Mouse (Mus musculus) stomach, embryonic 14.5 days (tissue): ENCODE measurements at regions not wholly inside any gene's neighbourhood (a gene's known extent, or its start where the extent isn't known, plus 50 kb on each side); places are given as distances from the start of the nearest gene placed in this dataset.

ENCODE experiments used
- ATAC-seq: fragments of 200-750 bp; cut with Nextera tagmentation; 2 replicates; pipeline ENCODE4 v1.8.0; 2017; ENCODE audit warnings: low read depth, moderate TSS enrichment; ENCODE audit not compliant: insufficient number of reproducible peaks, insufficient read depth, low FRiP score
- H3K27ac ChIP-seq: fragments of 300-500 bp; sonication (generic); 2 replicates; pipeline ENCODE4 v1.5.1; 2014; ENCODE audit warnings: mild to moderate bottlenecking, low read length, moderate library complexity, mixed read lengths
- H3K27me3 ChIP-seq: fragments of 300-500 bp; sonication (generic); 2 replicates; pipeline ENCODE4 v1.6.1; 2014; ENCODE audit warnings: low read length, control low read depth, mixed read lengths; ENCODE audit not compliant: control insufficient read depth, insufficient read depth
- H3K36me3 ChIP-seq: fragments of 300-500 bp; sonication (generic); 2 replicates; pipeline ENCODE4 v1.6.1; 2014; ENCODE audit warnings: mild to moderate bottlenecking, control low read depth, low read length, moderate library complexity, mixed read lengths; ENCODE audit not compliant: control insufficient read depth, insufficient read depth
- H3K4me1 ChIP-seq: fragments of 300-500 bp; sonication (generic); 2 replicates; pipeline ENCODE4 v1.6.1; 2014; ENCODE audit warnings: low read length, control low read depth, mixed read lengths; ENCODE audit not compliant: control insufficient read depth, insufficient read depth
- H3K4me2 ChIP-seq: fragments of 300-500 bp; sonication (generic); replicated peaks from 2 replicates; pipeline ENCODE4 v1.6.1; 2014; ENCODE audit warnings: low read depth, low read length, control low read depth
- H3K4me3 ChIP-seq: fragments of 300-500 bp; sonication (generic); 2 replicates; pipeline ENCODE4 v1.5.1; 2014; ENCODE audit warnings: low read depth, low read length, control low read depth
- H3K9ac ChIP-seq: fragments of 300-500 bp; sonication (generic); replicated peaks from 2 replicates; pipeline ENCODE4 v1.6.1; 2014; ENCODE audit warnings: low read depth, mild to moderate bottlenecking, control low read depth, low read length, moderate library complexity, mixed read lengths
- H3K9me3 ChIP-seq: fragments of 300-500 bp; sonication (generic); 2 replicates; pipeline ENCODE4 v1.6.1; 2016; ENCODE audit warnings: low read depth, low read length, control low read depth; ENCODE audit not compliant: control insufficient read depth
- WGBS: fragments of 180-500 bp; shearing (Covaris S2); extraction: QIAGEN DNeasy Blood & Tissue Kit; methylation state at CpG from one replicate; pipeline ENCODE4 v1.1.7; 2014; 5-methylcytosine and 5-hydroxymethylcytosine counted together

DNA sequence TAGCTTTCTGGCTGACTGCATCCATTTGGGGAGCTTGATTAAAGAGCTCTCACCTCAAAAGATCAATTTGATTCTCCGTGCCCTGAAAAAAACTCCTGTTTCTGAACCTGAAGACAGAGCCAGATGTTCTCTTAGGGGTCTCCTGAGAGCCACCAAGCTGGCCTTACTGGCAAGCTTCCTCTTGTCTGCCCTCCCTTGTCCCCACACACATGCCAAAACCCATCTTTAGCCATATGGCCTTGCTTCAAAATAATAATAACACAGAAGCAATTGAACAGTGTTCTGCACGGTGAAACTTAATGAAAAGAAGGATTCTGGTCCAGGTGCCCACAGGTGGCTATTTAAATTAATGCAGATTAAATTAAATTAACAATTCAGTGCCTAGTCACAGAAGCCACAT, 107.1 kb upstream of the Ces5a start:
- Histone ChIP-seq H3K9ac (no peak overlapping the region), H3K27me3 (0 out of 2 replicates have a peak, but pooled peaks cover 3% of the 10 kb centered on the region), H3K4me3 (no peak overlapping the region), H3K4me1 (no peaks in the 10 kb centered on the region), H3K4me2 (no peak overlapping the region), H3K36me3 (no peaks in the 10 kb centered on the region), H3K27ac (no peak overlapping the region), H3K9me3 (no peaks in the 10 kb centered on the region)
- ATAC-seq = no peak
- 76% methylated on average over 2 of the region's 2 CpGs for WGBS

DNA sequence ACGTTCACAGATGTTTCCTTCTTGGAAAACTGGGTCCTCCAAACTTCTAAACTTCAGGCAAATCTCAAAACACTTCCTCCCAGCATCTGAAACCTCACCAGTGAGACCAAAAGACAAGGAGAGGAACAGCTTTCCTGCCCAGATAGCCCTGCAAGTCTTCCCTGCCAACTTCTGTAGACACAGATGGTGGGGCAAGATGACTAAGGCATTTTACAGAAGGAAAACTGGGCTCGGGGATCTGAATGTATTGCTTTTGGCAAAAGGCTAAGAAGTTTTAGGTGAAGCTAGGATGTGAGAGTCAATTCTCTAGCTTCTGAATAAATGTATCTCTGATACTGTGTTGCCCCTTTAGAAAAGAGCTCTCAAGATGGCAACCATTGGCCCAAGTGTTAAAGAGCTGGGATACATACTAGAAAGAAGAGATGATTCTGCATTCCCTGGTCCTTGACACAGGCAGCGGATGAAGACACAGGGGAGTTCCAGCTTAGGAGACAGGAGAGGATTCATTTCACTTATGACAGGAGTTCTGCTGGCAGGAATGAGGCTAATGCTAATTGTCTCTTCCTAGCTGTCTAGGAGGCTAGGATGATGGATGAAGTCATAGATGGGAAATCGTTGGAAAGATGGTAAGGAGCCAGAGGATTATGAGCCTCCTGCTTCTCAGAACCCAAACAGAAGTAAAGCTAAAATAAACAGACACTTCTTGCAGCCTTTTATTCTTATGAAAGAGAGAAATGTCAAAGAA, 108.0 kb upstream of the Ces5a start:
- Histone ChIP-seq H3K9ac (no peak overlapping the region), H3K27ac (no peak overlapping the region), H3K4me2 (no peak overlapping the region), H3K9me3 (no peaks in the 10 kb centered on the region), H3K36me3 (no peaks in the 10 kb centered on the region), H3K4me3 (no peak overlapping the region), H3K4me1 (no peaks in the 10 kb centered on the region), H3K27me3 (0 out of 2 replicates have a peak, but pooled peaks cover 3% of the 10 kb centered on the region)
- WGBS = 67% methylated on average over 4 of the region's 4 CpGs
- ATAC-seq = no peak

DNA sequence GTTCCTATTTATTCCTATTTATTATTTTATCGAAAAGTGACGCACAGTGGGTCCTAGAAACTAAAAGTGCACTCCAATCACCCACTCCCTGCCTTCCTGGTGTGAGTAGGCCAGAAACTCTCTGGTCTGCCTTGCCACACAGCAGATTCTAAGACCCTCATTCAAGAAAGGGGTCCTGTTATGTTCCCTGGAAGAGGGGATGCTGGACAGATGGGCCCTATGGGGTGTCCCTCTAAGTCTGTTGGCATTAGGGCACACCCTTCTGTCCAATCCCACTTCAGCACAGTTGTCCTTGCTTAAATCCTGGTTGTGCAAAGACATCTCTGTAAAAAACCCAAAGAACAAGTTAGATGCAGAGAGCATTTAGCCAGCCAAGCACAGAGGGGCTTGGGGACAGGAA, 117.8 kb upstream of the Ces5a start:
- H3K27ac ChIP-seq = no peak overlapping the region
- no peak overlapping the region for H3K9ac ChIP-seq
- no peaks in the 10 kb centered on the region for H3K4me1 ChIP-seq
- no peak for ATAC-seq
- no peak overlapping the region for H3K4me2 ChIP-seq
- WGBS = 94% methylated on average over 2 of the region's 2 CpGs
- no peaks in the 10 kb centered on the region for H3K36me3 ChIP-seq
- H3K9me3 ChIP-seq = no peaks in the 10 kb centered on the region
- no peak overlapping the region for H3K4me3 ChIP-seq
- H3K27me3 ChIP-seq = no peaks in the 10 kb centered on the region

DNA sequence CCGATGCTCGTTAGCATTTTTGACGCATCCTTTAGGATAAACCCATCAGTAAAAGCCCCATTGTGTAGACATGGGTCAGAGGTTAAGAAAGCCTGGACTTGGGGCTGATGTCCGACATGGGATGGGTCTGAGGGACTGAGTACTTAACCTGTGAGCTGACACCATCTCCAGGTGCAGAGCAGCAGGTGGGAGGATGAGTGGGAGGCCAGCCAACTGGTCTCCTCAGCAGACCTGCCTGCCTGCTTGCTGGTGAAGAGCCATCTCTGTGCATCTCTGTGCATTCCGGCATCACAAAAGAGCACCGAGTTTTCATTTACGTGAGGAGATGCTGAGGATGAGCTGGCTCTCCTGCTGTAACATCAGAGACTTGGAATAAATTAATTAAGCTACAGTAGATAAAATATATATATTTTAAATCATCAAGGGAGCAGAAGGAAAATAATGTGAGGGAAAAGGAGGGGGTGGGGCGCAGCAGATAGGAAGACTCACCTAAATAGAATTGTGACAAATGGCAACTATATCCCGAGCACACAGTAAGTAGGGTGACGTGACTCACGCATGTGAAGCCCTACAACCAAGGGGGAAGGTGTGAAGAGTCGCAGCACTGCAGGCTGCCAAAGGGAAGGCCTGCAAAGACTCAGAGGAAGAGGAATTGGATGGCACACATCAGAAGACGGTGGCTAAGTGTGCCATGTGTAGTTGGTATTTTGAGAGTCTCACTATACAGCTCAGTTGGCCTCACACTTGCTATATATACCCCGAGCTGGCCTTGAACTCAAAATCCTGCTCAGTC, 118.5 kb upstream of the Ces5a start:
- 65% methylated on average over 14 of the region's 14 CpGs for WGBS
- no peak for ATAC-seq
- Histone ChIP-seq H3K27ac (no peak overlapping the region), H3K4me2 (no peak overlapping the region), H3K4me3 (no peak overlapping the region), H3K4me1 (no peaks in the 10 kb centered on the region), H3K27me3 (no peaks in the 10 kb centered on the region), H3K9ac (no peak overlapping the region), H3K36me3 (no peaks in the 10 kb centered on the region), H3K9me3 (no peaks in the 10 kb centered on the region)

DNA sequence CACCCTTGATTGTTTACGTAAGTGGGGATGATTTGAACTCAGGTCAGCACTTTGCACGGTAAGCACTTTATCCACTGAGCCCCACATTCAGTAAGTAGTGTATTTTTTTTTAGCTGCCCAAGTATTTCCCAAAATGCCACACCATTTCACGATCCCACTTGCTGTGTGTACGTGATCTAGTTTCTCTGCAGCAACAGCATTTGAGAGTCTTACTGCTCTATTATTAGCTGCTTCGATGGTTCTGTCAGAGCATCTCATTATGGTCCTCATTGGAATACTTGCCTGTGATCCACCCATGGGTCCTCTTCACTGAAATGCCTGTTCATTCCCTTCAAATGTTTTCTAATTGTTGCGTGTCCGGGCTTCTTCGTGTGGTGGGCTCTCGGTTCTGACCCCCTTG, 120.1 kb upstream of the Ces5a start:
- Histone ChIP-seq H3K9ac (no peak overlapping the region), H3K27me3 (no peaks in the 10 kb centered on the region), H3K4me2 (no peak overlapping the region), H3K9me3 (no peaks in the 10 kb centered on the region), H3K4me3 (no peak overlapping the region), H3K4me1 (no peaks in the 10 kb centered on the region), H3K36me3 (no peaks in the 10 kb centered on the region), H3K27ac (no peak overlapping the region)
- 88% methylated on average over 9 of the region's 9 CpGs for WGBS
- no peak for ATAC-seq

DNA sequence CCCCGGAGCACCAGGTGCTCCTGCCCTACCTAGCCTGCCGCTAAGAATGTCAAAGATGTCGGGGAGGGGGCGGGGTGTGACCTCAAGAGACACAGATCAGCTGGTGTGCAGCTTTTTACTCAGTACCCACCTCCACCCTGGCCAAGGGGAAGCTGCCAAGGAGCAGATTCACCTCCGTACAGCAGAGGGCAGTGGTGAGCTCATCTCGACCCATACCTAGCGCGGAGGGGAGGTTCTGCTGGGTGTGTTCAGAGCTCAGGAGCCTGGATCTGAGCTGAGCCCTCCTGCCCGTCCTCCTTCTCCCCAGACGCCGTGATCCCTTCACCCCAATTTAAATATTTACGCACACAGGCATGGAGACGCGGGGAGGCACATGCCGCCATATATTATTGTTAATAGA, 126.1 kb upstream of the Ces5a start:
- Histone ChIP-seq H3K4me3 (peak overlapping the region; percentile 24), H3K36me3 (no peaks in the 10 kb centered on the region), H3K4me2 (peak overlapping the region; percentile 42), H3K27ac (no peak overlapping the region), H3K9ac (no peak overlapping the region), H3K9me3 (no peaks in the 10 kb centered on the region), H3K27me3 (no peaks in the 10 kb centered on the region), H3K4me1 (no peaks in the 10 kb centered on the region)
- 3% methylated on average over 15 of the region's 15 CpGs for WGBS
- ATAC-seq = peak; percentile 77; the same call in 1 of the 2 replicates

DNA sequence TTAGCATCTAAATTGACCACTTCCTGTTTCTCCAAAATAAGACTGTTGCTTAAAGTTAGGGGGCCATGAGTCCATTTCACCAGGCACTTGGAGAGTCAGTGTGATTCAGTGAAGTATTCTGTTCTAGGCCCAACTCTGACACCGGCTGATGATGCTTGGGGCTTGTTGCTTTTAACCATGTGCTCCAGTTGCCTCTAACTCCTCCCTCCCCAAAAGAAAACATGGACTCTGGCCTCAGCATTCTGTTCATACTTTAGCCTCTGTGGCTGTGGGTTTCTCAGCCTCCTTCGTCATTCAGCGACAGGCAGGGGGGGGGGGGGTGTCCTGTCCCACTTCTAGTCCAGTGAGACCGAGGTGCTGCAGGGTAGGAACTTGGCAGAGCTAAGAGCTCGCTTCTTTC, 126.6 kb upstream of the Ces5a start:
- Histone ChIP-seq H3K27ac (no peak overlapping the region), H3K9me3 (no peaks in the 10 kb centered on the region), H3K27me3 (no peaks in the 10 kb centered on the region), H3K4me1 (no peaks in the 10 kb centered on the region), H3K36me3 (no peaks in the 10 kb centered on the region), H3K9ac (no peak overlapping the region), H3K4me3 (peak overlapping the region; percentile 24), H3K4me2 (peak overlapping the region; percentile 42)
- 55% methylated on average over 5 of the region's 5 CpGs for WGBS
- ATAC-seq = no peak

DNA sequence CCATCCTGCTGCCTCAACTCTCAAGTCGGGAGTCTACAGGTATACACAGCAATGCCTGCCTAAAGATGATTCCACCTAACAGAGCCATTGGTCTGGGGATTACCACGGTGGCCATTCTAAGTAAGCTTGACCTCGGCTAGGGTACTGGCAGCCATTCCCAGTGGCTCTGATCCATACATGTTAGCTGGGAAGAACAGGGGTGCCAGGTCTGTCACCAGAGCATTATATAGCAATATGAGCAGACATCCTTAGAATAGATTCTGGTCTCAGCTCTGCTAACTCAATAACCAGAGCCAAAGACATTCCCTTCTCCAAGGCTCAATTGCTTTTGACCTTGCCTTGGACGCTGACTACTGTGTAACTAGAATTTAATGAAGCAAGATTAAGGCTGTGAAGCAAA, 128.2 kb upstream of the Ces5a start:
- H3K36me3 ChIP-seq = no peaks in the 10 kb centered on the region
- H3K9ac ChIP-seq = no peak overlapping the region
- H3K4me1 ChIP-seq = no peaks in the 10 kb centered on the region
- no peak overlapping the region for H3K4me3 ChIP-seq
- WGBS = 86% methylated on average over 4 of the region's 4 CpGs
- H3K9me3 ChIP-seq = no peaks in the 10 kb centered on the region
- no peak overlapping the region for H3K27ac ChIP-seq
- no peak overlapping the region for H3K4me2 ChIP-seq
- no peaks in the 10 kb centered on the region for H3K27me3 ChIP-seq
- no peak for ATAC-seq
